Mouse (Mus musculus) B cell, adult 2 months (primary cell): ENCODE results near the gene Slc35f6.

ENCODE experiments used
- DNase-seq, 2 experiments: peaks; one replicate each; pipeline ENCODE4 v3.0.0; 2022

The Slc35f6 gene

GRCm38 (mm10) chr5:30621844-30622176 lies 25.9 kb upstream of the Slc35f6 start:
- no peak for DNase-seq

GRCm38 (mm10) chr5:30622177-30622840 lies 25.4 kb upstream of the Slc35f6 start:
- DNase-seq = peak; percentile 77

DNA sequence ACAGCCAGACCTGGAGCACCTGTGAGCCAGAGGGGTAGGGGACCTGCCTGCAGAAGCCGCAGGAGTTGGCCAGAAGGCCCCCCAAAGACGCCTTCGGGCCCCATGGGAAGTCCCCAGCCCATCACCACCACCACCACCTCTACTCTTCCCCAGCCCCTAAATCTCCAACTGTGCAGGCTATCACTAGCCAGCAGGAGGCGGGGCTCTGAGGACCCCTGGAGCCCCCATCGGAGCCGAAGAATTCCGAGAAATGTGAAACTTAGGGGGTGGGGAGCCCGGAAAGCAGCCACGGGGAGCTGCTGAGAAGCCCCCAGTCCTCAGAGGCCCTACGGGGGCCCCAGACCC lies 24.9 kb upstream of the Slc35f6 start:
- DNase-seq = peak in 1 of 2 experiments; percentile 28

GRCm38 (mm10) chr5:30623380-30623779 lies 24.4 kb upstream of the Slc35f6 start:
- DNase-seq = no peak

DNA sequence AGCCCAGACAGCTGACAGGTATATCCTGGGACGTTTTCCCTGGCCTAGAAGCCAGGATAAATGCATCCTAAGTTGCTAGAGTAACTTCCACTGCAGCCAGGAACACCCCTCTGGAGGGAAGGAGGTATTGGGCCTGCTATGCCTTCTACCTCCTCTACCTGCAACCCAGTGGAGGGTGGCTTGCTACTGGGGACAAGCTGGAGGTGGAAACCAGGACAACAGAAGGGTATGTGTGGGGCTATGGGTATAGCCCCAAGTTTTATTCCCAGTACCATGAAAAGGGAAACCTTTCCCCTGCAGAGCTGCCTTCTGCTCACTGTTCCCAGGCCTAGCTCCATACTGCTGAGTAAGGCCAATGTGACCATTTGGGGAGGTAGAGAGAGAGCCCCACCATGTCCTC lies 23.4 kb upstream of the Slc35f6 start:
- DNase-seq = no peak

GRCm38 (mm10) chr5:30624908-30625307 lies 22.8 kb upstream of the Slc35f6 start:
- DNase-seq = no peak

- DNase-seq = no peak
Observed at GRCm38 (mm10) chr5:30625379-30625778, 22.4 kb upstream of the Slc35f6 start.

DNA sequence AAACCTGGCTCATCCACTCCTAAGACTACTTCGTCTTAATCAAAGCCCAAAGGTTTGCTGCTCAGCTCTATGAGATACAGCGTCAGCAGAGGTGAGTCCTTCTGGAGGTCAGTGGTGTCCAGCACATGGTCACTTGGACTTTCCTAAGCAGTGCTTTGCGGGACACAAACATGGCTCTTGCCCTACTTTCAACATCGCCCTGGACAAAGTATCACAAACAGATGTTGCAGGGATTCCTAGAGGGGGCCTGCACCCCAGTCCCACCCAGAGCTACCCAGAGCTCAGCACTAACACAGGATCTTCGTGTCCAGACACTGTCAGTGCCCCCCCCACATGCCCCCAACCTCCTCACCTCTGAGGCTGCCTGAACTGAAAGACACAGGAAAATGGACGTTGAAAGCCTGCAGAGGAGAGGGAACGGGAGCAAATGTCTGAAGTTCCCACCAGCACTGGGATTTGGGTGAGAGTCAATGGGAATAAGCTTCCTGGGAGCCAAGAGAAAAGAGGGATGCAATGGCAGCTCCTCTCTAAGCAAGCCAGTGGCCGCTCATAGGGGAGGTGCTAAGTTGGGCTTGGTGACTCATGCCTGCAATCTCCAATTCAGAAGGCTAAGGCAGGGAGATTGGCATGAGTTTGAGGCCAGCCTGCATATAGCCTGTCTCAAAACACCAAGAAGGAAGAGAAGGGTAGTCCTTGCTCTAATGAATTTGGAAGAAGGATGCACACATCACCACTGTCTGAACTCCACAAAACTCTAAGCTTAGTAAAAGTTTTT lies 21.2 kb upstream of the Slc35f6 start:
- no peak for DNase-seq

DNA sequence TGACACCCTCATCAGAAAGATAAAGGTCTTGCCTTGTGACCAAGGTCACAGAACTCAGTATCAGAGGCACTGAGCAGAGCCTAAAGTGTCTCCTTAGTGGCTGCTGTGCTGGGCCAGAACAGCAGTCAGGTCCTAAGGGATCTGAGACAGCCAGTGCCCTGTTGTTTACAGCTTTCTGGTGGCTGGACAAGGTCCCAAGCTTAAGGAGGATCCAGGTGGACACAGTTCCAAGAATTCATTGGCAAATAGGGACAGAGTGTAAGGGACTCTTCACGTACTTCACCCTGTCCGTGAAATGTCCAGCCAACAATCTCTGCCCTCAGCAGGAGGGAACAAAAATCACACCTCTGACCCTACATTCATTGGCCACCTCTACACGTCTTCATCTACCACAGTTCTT lies 19.2 kb upstream of the Slc35f6 start:
- no peak for DNase-seq

DNA sequence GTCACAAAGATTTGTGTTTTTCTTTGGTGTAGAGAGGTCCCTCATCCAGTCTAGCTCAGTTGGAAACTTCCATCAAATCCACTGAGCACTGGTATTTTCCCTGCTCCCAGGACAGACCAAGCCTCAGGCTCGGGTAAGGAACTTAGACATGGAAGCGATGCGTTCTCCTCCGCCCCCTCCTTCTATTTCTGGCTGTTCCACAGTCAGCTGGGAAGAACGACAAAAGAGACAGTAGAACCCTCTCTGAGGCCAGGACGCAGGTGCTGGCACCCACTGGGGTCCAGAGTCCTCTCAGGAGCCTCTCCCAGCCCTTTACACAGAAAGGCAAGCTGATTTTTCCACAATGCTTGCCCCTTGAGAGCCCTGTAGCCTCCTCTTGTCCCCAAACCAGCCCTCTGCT lies 17.3 kb upstream of the Slc35f6 start:
- DNase-seq = no peak

DNA sequence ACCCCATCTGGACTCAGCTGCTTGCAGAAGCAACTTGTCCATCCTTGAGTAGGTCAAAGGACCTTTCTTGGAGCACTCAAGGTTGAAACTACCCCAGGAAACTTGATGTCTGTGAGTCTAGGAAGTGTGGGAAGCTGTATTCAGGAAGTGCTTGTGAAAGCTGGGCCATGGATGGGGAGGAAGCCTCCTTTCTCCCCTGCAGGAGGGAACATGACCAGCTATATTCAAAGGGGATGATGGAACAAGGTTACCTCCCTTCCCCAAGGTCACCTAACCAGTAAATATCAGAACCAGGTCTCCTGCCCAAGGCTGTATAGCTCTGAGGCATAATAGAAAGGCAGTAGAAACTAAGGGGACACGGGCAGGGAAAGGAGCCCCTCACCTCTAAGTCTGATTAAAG lies 15.6 kb upstream of the Slc35f6 start:
- no peak for DNase-seq

DNA sequence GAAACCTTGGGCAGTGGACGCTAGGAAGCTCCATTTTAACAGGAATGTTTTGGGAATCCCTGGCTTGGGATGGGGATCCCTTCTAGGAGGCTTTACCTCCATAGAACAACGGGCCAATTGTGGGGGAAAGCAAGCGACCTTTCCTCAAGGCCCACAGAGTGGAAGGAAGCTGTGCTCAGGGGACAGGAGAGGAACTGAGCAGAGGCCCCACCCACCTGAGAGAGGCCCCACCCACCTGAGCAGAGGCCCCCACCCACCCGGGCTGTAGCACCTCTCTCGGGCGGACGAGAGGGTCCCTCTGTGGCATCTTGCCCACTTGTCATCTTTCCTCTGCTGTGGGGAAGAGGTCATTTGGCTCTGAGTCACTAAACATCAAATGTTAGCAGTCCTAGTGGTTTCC lies 10.7 kb upstream of the Slc35f6 start:
- peak in 1 of 2 experiments; percentile 19 for DNase-seq

DNA sequence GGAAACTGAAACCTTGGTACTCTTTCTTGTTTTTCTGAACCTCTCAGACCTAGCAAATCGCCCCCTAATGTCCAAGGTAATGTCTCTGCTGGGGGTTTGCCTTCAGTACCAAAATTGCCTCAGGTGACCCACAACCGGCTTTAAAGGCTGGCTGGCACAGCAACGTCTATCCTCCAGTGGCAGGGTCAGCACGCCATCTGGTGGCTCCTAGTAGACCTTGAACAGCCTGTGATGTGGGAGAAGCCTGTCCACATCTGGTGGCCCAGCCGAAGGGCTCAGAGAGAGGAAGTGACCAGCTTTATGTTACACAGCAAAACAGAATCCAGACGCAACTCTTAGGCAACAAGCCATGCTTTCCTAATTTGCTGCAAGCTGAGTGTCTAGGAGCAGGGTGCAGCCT lies 9.7 kb upstream of the Slc35f6 start:
- peak; percentile 81 to 82 for DNase-seq

DNA sequence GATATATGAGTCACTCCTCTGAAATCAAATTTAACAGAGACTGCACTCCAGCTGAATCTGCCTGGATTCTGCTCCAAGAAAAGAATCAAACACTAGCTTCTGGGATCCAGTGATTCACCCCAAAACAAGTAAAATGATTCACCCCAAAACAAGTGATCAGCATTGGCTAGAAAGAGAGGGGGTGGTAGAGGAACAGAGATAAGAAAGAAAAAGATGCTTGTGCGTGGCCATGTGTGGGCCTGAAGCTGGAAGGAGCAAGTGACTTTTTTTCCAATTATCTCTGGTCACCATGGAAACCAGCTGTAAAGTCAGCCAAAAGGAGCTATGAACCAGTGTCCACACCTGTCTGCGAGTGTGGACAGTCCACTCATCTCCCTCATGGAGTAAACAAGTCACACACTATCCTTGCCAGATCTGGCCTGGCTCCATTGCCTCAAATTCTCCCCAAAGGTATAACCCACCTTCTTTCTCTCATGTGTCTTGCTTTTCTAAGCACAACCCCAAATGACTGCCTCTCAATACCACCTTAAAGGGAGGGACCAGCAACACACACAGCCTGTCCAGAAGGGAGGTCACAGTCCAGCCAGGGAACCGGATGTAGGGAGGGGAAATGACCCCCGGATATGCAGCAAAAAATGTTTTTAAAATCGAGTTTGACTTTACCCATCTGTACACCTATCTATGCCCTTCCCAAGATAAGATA lies 4.1 kb upstream of the Slc35f6 start:
- no peak for DNase-seq

GRCm38 (mm10) chr5:30646036-30646435 lies 1.7 kb upstream of the Slc35f6 start:
- DNase-seq = no peak

- no peak for DNase-seq
Observed at GRCm38 (mm10) chr5:30647396-30647795, 337 bp upstream of the Slc35f6 start.

- no peak for DNase-seq
Observed at GRCm38 (mm10) chr5:30649558-30649957, 1.8 kb downstream of the Slc35f6 start.

- no peak for DNase-seq
Observed at GRCm38 (mm10) chr5:30650756-30651155, 3.0 kb downstream of the Slc35f6 start.

- DNase-seq = no peak
Observed at GRCm38 (mm10) chr5:30651554-30651953, 3.8 kb downstream of the Slc35f6 start.

- DNase-seq = no peak
Observed at GRCm38 (mm10) chr5:30653246-30653645, 5.5 kb downstream of the Slc35f6 start.

DNA sequence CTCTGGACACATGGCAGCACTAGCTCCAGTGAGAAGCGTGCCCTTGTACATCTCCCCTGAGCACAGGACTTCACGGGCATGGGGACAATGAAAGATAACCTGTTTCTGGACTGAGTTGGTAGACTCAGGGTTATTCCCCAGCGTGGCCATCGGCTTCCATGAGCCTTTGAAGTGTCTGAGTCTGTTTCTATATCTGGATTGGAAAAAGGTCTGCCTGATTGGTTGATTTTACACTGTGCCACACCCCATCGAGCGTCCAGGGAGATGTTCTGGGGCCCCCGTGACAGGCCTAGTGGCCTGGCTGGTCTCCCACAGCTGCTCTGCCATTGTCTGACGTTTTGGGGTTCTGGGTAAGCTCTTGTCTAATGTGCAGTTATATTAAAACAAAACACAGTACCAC lies 7.3 kb downstream of the Slc35f6 start:
- no peak for DNase-seq

DNA sequence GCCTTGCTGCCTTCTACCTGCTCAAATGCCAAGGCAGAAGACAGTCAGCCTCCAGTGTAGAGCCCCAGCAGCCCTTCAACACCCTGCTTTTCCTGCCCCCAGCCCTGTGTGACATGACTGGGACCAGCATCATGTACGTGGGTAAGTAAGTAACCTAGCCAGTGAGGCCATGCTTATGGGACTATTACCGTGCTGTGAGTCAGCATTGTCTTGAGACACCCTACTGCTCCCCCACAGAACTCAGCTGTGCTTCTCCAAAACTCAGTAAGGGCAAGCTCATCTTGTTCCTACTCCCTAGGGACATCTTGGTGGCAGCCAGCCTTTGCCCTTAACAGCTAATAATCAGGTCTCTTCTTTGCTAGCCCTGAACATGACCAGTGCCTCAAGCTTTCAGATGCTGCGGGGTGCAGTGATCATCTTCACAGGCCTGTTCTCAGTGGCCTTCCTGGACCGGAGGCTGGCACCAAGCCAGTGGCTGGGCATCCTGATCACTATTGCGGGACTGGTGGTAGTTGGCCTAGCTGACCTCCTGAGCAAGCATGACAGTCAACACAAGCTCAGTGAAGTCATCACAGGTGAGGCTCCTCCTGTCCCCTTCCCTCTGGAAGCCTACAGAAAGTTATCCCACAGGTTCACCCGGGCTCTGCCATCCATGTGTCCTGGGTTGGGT lies 7.9 kb downstream of the Slc35f6 start:
- DNase-seq = no peak

DNA sequence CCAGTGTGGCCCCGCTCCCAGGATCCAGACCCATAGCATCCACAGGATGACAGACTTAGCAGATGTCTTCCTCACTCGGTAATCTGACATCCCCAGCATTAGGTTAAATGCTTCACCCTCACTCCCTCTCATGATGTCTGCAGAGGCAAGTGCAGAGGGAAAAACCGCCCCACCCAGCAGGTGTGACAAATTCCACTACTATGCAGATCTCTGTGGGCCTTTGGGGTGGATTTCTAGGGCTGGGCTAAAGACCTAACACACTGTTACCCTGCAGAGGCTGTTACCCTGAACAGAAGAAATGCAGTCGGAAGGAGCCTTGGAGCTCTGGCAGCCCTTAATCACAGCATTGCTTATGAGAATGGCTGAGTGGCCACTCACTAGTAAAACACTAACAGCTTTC lies 11.3 kb downstream of the Slc35f6 start:
- no peak for DNase-seq

- DNase-seq = no peak
Observed at GRCm38 (mm10) chr5:30660278-30660677, 12.5 kb downstream of the Slc35f6 start.
